Mouse (Mus musculus): ENCODE data around the gene Cxcl17. TPM values are rescaled to one million over a fixed set of nuclear protein-coding genes. Genes with fewer than 3 reads are reported as not detected.
A peak's percentile ranks its signal among the peaks of the same experiment; 100 is the strongest.
"Not testable (repeated sequence)": the region's sequence is repeated elsewhere in the genome, so short reads cannot be mapped to it uniquely, and the experiment has no call there.

The Cxcl17 gene
- 0.65 and 1.1 TPM in 2 replicates for polyA plus RNA-seq (2015; fragmentation: Nextera tagmentation; extraction: Ambion mirVana)

DNA sequence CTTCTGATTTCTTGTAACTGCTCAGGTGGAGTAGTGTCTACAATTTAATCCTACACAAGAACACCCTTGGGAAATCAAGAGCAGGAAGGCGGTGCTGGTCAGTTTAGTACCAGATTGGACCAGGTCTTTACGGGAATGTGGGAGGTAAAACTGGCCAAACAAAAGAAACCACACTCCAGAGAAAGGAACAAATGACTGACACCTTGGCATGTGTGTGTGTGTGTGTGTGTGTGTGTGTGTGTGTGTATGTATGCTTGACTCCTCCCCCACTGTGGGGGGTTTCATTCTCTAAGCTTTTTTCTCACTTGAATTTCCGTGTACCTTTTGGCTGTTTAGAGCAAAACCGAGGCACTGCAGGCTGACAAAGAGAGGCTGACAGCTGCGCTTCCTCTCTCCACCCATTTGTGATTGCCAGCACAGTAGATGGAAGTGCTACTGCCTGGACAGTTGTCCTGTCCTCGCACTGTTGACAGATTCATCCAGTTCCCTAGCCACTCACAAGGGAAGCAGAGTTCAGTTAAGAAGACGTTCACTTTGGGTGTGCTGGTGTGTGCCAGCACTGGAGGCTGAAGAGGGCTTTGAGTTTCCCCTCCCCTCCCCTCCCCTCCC lies at the start of gene Cxcl17:
Gene Cxcl17, minus strand, starts transcription at position 54 of the 609 bp plus-strand sequence.
- 43% methylated on average over 7 of the region's 7 CpGs for WGBS
- Histone ChIP-seq H3K4me3 (ENCODE audit: low read length) (no peak within 1 kb of the TSS), H3K4me1 (ENCODE audit: control insufficient read depth, insufficient read depth, low read depth, low read length) (no peaks in the 10 kb centered on the region), H3K27me3 (replicated peaks; ENCODE audit: control insufficient read depth, insufficient read depth, low read length) (no peaks in the 10 kb centered on the region), H3K4me2 (ENCODE audit: low read length) (no peak within 1 kb of the TSS), H3K9me3 (ENCODE audit: control insufficient read depth, low read length) (no peaks in the 10 kb centered on the region), H3K9ac (ENCODE audit: low read depth, low read length) (no peak within 1 kb of the TSS), H3K36me3 (ENCODE audit: control insufficient read depth, insufficient read depth, low read length) (no peaks in the 10 kb centered on the region), H3K27ac (ENCODE audit: low read depth, low read length) (no peak within 1 kb of the TSS)
- ATAC-seq: no peak

DNA sequence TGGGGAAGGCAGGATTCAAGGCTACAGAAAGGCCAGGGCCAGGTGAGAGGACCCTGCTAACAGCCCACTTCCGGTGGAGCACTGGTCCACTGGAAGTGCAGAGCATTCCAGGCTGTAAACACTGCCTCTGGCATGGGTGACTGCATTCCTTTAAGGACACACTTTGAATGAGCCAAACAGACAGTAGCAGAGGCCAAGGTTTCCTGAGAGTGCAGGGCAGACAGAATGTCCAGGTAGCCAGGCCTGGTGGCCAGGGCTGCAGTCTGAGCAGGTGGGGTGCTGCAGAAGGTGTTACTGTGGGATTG lies 49.3 kb upstream of the Cxcl17 start:
- H3K27me3 ChIP-seq (replicated peaks; ENCODE audit: control insufficient read depth, insufficient read depth, low read length); H3K4me1 ChIP-seq (ENCODE audit: control insufficient read depth, insufficient read depth, low read depth, low read length); H3K9ac ChIP-seq (ENCODE audit: low read depth, low read length); H3K4me2 ChIP-seq (ENCODE audit: low read length); ATAC-seq; H3K4me3 ChIP-seq (ENCODE audit: low read length); H3K9me3 ChIP-seq (ENCODE audit: control insufficient read depth, low read length); H3K27ac ChIP-seq (ENCODE audit: low read depth, low read length); H3K36me3 ChIP-seq (ENCODE audit: control insufficient read depth, insufficient read depth, low read length): not testable (repeated sequence)
- no CpG with 5 or more reads among the region's 1 CpGs for WGBS

DNA sequence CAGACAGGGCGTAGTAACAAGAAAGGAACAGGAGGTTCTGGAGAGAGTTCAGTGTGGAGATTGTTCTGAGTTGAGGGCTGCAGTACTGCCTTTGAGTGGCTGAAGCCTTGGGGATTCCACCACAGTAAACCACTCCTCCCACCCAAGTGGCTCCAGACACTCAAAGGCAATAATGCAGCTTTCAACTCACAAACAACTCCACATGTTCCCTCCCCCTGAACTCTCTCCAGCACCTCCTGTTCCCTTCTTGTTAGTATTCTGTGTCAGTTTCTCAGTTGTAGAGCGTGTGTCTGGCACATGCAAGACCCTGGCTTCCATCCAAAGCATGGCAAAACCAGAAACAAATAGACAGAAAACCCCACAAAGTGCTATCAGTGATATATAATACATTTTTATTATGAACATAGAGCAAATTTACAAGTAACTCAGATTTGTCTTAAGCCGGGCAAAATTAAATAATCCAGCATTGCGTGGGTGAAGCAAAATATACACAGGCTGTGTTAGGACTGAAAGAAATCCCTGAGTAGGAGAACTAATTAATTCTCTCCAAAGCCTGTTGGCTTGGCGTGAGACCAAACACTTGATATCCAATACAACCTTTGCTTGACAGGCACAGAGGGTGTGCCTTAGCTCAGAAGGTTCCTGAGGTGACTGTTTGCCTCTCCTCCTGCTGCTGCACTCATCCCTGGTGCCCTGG lies 48.8 kb upstream of the Cxcl17 start:
- H3K9me3 ChIP-seq (ENCODE audit: control insufficient read depth, low read length); H3K4me2 ChIP-seq (ENCODE audit: low read length); H3K4me3 ChIP-seq (ENCODE audit: low read length); H3K27me3 ChIP-seq (replicated peaks; ENCODE audit: control insufficient read depth, insufficient read depth, low read length); H3K4me1 ChIP-seq (ENCODE audit: control insufficient read depth, insufficient read depth, low read depth, low read length); H3K9ac ChIP-seq (ENCODE audit: low read depth, low read length); H3K36me3 ChIP-seq (ENCODE audit: control insufficient read depth, insufficient read depth, low read length); H3K27ac ChIP-seq (ENCODE audit: low read depth, low read length): not testable (repeated sequence)
- peak; percentile 87 for ATAC-seq
- 42% methylated on average over 4 of the region's 5 CpGs for WGBS

DNA sequence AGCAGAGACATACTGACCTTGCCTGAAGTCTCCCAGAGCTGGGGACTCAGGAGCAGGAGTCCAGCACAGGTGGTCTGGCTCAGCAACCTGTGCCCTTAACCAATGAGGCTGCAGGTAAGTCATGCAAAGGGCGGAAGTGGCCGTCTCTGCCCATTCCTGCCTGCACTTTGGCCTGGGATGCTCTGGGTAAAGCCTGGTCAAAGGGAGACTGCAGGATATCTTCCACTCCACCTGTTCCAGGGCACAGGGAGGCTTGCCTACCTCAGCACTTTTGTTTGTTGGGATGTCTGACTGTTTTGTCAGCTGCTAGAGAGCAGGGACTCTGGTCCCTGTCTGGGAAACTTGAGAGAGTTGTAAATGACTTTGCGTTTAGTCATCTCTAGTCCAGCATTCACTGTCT lies 39.4 kb upstream of the Cxcl17 start:
- WGBS: 92% methylated on average over 3 of the region's 3 CpGs
- Histone ChIP-seq H3K9me3 (ENCODE audit: control insufficient read depth, low read length) (no peaks in the 10 kb centered on the region), H3K27ac (ENCODE audit: low read depth, low read length) (no peak overlapping the region), H3K4me3 (ENCODE audit: low read length) (no peak overlapping the region), H3K36me3 (ENCODE audit: control insufficient read depth, insufficient read depth, low read length) (no peaks in the 10 kb centered on the region), H3K4me2 (ENCODE audit: low read length) (no peak overlapping the region), H3K4me1 (ENCODE audit: control insufficient read depth, insufficient read depth, low read depth, low read length) (no peaks in the 10 kb centered on the region), H3K27me3 (replicated peaks; ENCODE audit: control insufficient read depth, insufficient read depth, low read length) (no peaks in the 10 kb centered on the region), H3K9ac (ENCODE audit: low read depth, low read length) (no peak overlapping the region)
- ATAC-seq: no peak

DNA sequence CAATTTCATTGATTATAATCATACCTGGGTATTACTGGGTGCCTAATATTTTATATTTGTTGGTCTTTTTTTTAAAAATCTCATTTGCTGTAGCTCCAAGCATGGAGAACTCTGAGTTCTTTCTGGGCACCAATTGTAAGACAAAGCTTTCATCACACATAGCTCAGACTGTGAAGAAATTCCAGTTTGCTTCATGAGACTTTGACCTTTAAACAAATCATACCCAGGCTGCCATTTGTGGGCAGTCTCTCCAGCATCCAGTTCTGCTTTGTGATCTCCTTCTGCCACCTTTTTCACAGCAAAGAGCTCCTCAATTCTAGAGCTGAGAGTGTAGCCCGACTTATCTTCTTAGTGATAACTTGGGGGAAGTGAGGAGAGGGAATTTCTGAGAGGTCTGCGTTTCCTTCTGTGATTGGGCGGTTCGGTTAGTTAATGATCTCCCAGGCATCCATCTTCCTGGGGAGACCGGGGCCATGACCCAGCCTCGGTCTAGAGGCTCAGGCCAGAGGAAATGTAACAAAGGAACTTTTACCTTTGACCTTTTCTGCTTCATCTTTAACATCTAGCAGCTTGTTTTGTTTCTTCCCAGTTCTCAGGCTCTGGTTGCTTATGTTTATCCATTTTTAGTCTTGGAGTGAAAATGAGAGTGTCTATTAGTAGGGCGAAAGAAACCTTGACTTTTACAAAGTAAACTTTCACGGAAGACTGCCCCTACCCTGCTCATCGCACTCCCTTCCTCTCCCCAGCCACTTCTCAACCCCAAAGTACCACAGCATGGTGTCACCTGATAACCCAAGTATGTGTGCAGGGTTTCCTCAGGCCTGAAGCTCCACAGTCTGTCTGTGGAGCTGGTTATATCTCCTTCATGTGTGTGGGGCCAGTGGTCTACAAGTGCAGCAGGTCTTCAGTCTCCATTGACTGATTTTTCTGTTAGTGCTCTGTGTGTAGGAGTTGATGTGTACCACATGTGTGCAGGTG lies 37.5 kb upstream of the Cxcl17 start:
- no peak overlapping the region for H3K27ac ChIP-seq (ENCODE audit: low read depth, low read length)
- no peak overlapping the region for H3K4me2 ChIP-seq (ENCODE audit: low read length)
- no peak for ATAC-seq
- H3K4me3 ChIP-seq (ENCODE audit: low read length): no peak overlapping the region
- H3K4me1 ChIP-seq (ENCODE audit: control insufficient read depth, insufficient read depth, low read depth, low read length): no peaks in the 10 kb centered on the region
- no peaks in the 10 kb centered on the region for H3K27me3 ChIP-seq (replicated peaks; ENCODE audit: control insufficient read depth, insufficient read depth, low read length)
- WGBS: 47% methylated on average over 9 of the region's 9 CpGs
- H3K9me3 ChIP-seq (ENCODE audit: control insufficient read depth, low read length): no peaks in the 10 kb centered on the region
- no peak overlapping the region for H3K9ac ChIP-seq (ENCODE audit: low read depth, low read length)
- H3K36me3 ChIP-seq (ENCODE audit: control insufficient read depth, insufficient read depth, low read length): no peaks in the 10 kb centered on the region

DNA sequence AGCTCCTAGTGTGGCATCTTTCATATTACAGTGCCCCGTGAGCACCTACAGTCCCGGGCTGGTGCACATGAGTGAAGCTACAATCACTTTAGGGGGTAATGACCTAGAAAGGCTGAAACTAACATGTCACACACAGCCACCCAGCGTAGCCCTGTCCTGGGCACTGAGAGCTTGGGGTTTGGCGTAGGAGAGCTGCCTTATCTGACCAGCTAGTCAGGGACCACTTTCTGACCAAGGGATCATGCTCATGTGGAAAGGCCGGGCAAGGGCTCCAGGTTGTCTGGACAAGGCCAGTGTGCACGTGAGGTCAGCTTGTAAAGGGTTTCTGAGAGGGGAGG lies 28.1 kb upstream of the Cxcl17 start:
- no peak overlapping the region for H3K27ac ChIP-seq (ENCODE audit: low read depth, low read length)
- no peaks in the 10 kb centered on the region for H3K27me3 ChIP-seq (replicated peaks; ENCODE audit: control insufficient read depth, insufficient read depth, low read length)
- no peaks in the 10 kb centered on the region for H3K4me1 ChIP-seq (ENCODE audit: control insufficient read depth, insufficient read depth, low read depth, low read length)
- no peaks in the 10 kb centered on the region for H3K36me3 ChIP-seq (ENCODE audit: control insufficient read depth, insufficient read depth, low read length)
- H3K4me2 ChIP-seq (ENCODE audit: low read length): no peak overlapping the region
- no peak for ATAC-seq
- H3K9me3 ChIP-seq (ENCODE audit: control insufficient read depth, low read length): no peaks in the 10 kb centered on the region
- H3K4me3 ChIP-seq (ENCODE audit: low read length): no peak overlapping the region
- no peak overlapping the region for H3K9ac ChIP-seq (ENCODE audit: low read depth, low read length)
- WGBS: 92% methylated on average over 6 of the region's 6 CpGs

DNA sequence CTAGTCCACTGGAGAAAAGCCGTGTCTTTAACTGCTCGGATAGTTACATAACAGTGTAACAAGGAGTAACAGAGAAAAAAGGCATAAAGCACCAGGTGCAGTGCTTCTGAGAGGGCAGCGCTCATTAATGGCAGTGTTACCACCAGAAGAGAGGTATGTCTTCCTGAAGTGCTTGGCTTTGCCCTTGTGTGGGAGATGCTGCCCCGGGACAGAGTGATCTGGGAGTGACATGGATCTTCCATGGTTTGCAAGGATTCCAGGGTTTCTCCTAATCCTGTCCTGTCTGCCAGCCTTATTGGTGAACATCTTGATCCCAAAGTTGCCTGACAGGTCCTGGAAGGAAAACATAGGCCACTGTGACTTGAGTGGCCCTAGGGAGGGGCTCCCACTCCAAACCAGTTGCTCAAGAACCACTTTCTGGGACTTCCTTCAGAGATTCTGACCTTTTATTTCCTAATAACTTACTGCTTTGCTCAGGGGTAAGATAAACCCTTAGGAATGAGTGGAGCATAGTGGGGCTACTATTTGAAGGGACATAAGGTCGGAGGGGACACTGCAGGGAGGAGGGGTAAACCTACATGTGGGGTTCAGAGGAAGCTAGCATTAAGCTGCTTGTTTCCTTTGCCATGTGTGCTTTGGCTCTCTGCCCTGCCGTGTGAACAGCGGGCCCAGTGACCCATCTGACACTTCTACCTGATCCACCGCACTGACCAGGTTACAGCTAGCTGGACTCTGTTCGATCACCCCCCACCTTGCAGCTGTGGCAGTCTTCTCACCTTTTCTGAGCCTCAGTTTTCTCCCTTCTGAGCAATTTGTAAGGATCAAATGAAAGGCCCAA lies 27.5 kb upstream of the Cxcl17 start:
- no peak overlapping the region for H3K4me2 ChIP-seq (ENCODE audit: low read length)
- no peak for ATAC-seq
- no peak overlapping the region for H3K9ac ChIP-seq (ENCODE audit: low read depth, low read length)
- no peaks in the 10 kb centered on the region for H3K27me3 ChIP-seq (replicated peaks; ENCODE audit: control insufficient read depth, insufficient read depth, low read length)
- H3K27ac ChIP-seq (ENCODE audit: low read depth, low read length): no peak overlapping the region
- H3K4me1 ChIP-seq (ENCODE audit: control insufficient read depth, insufficient read depth, low read depth, low read length): no peaks in the 10 kb centered on the region
- H3K36me3 ChIP-seq (ENCODE audit: control insufficient read depth, insufficient read depth, low read length): no peaks in the 10 kb centered on the region
- no peak overlapping the region for H3K4me3 ChIP-seq (ENCODE audit: low read length)
- H3K9me3 ChIP-seq (ENCODE audit: control insufficient read depth, low read length): no peaks in the 10 kb centered on the region
- 91% methylated on average over 9 of the region's 9 CpGs for WGBS

DNA sequence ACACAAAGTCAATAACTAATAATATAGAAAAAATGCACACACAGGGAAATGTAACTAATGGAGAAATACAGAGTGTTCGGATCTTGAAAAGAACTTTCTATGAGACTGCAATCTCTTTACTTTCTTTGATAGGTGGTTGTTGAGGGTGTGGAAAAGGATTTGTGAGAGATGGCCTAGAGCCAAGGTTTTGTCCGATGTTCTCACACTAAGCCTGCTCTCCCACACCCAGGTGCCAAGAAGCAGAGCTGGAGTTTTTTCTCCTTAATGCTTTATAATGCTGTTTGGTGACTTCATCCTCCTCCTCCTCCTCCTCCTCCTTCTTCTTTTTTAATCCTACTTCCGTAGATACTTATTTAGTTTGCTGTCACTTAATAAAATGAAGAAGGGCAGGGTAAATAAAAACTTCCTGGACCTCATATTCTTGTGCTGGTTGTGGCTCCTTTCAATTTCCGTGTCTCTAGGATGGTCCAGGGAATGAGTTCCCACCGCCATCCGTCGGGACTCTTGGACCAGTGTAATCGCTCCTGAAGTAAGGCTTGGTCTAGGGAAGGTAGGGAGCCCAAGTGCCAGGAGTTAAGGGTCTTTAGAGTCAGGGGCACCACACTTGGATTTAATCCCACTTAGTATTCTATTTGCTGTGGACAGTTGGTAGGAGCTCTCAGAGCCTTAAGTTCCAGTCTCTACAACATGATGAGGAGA lies 26.6 kb upstream of the Cxcl17 start:
- ATAC-seq: no peak
- Histone ChIP-seq H3K27me3 (replicated peaks; ENCODE audit: control insufficient read depth, insufficient read depth, low read length) (no peaks in the 10 kb centered on the region), H3K4me3 (ENCODE audit: low read length) (no peak overlapping the region), H3K4me2 (ENCODE audit: low read length) (no peak overlapping the region), H3K27ac (ENCODE audit: low read depth, low read length) (no peak overlapping the region), H3K36me3 (ENCODE audit: control insufficient read depth, insufficient read depth, low read length) (no peaks in the 10 kb centered on the region), H3K4me1 (ENCODE audit: control insufficient read depth, insufficient read depth, low read depth, low read length) (no peaks in the 10 kb centered on the region), H3K9me3 (ENCODE audit: control insufficient read depth, low read length) (no peaks in the 10 kb centered on the region), H3K9ac (ENCODE audit: low read depth, low read length) (no peak overlapping the region)
- 89% methylated on average over 8 of the region's 8 CpGs for WGBS

Data from hindbrain, embryonic 16.5 days (tissue).